Mouse (Mus musculus) telencephalon, adult 2 months (tissue): Measurements from ENCODE around the gene Oas1f.
"Not testable (repeated sequence)": the region's sequence is repeated elsewhere in the genome, so short reads cannot be mapped to it uniquely, and the experiment has no call there.

ENCODE experiments used
- DNase-seq: peaks from one replicate; pipeline ENCODE4 v3.0.0-alpha.2; 2011; ENCODE audit warnings: low read depth, low spot score

Gene Oas1f

DNA sequence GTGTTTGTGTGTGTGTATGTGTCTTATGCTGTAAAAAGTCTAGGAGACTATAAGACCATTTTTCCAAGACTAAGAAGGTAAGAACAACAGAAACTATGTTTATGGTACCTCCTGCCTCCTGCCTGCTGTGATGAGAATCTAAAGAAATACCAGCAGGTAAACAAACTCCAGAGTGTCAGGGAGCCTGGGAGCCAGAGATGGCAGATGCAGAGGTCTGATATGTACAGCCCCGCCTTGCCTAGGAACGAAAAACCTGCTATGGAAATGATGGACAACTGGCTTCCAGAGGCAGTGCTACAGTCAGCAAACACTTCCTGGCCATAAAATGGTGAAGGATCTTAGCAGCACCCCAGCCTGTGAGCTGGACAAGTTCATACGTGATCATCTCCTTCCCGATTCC is at the start of gene Oas1f:
TSS of gene Oas1f (plus strand) at position 301 of the 400 bp plus-strand sequence.
- DNase-seq, result no peak

DNA sequence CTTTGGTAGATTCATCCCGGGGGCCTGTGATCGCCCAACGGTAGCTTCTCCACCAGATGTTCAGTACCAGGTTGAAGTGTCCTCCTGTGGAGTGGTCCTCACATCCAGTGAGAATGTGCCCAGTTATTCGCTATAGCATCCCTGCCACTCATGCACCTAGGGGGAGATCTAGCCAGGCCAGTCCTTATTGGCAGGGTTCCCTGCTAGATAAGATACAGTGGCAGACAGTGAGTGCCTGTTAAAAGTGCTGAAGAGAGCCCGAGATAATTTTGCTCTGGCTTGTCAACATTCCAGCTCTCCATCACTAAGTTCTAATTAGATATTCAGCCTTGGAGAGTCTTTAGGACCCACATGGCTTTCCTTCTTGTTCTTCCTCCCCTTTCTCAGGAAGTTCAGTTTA is 49.0 kb upstream of the Oas1f start:
- DNase-seq, result not testable (repeated sequence)

DNA sequence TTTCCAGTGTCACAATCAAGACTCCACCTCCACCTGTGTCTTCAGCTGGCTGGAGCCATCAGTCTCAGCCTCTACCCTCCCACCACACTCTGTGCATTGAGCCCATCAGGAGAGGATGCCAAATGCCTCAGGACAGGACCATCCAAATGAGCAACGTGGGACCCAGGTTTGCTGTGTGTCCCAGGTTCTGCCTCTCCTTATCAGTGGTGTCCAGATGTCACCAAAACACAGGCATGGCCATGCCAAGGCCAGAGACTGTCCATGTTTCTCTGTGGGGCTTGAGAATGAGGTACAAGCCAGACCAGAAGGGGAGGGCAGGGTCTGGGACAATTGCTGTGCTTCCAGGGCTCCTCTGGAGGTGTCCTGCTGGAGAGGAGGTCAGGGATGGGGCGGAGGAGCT is 48.2 kb upstream of the Oas1f start:
- DNase-seq, result not testable (repeated sequence)

DNA sequence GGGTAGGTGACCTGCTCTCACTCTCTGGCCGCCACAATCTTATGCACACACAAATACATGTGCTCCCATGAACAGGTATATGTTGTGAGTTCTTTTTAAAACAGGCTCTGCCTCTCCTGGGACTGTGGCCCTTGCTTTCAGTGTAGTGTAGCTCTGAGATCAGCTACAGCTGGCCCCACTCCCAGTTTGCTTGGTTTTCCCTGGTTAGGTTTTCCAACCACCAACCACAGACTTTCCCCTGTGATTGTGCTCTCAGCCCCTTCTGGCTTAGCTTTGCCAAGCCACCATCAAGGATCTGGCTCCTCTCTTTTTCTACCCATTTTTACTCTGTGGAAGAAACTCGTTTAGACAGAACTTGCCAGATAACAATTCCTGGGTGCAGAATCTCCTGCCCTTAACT is 43.6 kb upstream of the Oas1f start:
- DNase-seq, result no peak

DNA sequence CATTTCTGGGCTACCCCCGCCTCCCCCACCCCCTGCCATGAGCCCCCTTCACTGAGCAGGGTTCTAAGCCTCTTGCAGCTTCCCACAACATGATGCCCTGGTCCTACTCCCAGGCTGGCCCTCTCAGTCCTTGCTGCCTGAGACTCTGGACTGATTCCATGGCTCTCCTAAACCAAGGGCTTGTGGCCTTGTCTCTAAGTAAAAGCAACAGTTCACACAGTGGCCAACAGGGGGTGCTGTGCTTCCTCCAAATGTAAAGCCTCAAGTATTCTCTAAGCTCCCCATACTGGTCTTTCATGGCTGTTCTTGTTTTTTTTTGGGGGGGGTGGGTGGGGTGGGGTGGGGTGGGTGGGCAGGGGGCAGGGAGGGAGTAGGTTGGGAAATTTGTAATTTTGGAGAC is 40.7 kb upstream of the Oas1f start:
- DNase-seq, result peak; percentile 47

DNA sequence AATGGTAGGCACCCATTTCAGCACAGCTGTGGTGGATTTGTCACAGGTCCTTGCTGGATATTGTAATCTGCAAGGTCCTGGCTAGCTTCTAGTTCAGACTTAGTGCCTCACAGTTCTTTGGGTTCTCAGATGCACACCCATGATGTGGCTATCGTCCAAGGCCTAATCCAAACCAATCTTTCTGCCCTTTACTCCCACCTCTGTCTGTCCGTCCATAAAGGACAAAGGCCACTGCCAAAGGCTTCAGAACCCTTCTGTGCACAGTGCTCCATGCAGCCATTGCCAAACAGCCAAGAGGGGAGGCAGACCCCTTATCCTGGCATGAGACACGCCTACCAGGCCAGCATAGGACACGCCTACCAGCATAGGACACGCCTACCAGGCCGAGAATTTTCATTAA is 38.0 kb upstream of the Oas1f start:
- DNase-seq, result no peak

DNA sequence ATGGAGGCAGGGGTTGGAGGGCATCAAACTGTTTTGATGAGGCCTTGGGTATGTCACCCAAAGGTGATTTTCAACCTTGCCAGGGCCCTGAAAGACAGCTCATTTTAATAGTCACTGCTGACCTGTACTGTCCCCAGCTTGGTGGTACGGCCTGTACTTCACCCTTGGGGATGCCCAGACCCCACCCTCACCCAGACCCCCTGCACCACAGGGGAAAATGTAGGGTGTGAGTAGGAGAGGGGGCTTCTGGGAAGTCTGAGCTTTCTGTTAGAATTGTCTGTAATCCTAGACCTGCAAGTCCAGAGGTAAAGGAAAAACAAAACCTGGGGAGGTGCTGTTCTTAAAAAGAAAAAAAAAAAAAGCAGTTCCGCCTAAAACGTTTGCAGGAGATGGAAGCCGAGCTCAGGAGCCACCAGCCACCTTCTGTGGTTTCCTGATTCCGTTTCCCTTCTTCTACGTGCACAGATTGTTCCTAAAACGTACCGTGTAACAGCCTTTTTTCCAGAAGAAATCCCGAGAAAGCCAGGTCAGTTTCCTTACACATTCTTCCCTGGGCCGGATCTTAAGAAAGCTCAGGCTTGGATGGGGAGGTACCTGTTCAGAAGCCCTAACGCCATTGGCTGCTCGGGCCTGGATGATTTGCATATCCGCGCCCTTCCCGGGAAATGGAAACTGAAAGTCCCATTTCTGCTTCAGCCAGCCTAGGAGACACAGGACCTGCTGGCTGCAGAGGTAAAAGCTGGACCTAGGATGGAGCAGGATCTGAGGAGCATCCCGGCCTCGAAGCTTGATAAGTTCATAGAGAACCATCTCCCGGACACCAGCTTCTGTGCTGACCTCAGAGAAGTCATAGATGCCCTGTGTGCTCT is 35.0 kb upstream of the Oas1f start, which contains the start of gene Oas1c:
TSS of gene Oas1c (minus strand) at position 564 of the 869 bp plus-strand sequence.
- peak; percentile 84 for DNase-seq

DNA sequence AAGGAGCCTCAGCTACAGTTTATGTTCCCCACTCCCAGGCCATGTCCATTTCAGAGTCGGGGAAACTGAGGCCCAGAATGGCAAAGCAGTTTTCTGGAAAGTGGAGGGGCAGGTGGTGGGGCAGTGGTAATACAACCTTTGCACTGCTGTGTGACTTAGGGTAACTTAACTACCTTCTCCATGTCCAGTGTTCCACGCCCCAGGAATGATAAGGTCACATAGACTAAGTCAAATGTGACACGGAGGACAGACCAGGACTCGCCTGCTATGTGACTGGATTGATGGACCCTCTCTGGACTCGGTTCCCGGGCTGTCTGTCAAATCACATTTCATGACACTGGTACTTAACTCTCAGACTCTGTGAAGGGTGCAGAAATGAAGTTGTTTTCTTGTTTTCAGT is 34.1 kb upstream of the Oas1f start:
- DNase-seq, result no peak

DNA sequence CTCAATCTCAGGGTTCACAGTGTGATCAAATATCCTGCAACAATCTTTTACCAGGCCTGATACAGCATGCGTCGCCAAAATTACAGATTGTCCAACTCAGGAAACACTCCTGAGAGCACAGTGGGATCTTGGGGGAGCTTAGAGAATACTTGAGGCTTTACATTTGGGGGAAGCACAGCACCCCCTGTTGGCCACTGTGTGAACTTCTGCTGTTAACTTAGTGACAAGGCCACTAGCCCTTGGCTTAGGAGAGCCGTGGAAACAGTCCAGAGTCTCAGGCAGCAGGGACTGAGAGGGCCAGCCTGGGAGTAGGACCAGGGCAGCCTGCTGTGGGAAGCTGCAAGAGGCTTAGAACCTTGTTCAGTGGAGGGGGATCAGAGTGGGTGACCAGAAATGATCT is 31.2 kb upstream of the Oas1f start:
- DNase-seq, result no peak

DNA sequence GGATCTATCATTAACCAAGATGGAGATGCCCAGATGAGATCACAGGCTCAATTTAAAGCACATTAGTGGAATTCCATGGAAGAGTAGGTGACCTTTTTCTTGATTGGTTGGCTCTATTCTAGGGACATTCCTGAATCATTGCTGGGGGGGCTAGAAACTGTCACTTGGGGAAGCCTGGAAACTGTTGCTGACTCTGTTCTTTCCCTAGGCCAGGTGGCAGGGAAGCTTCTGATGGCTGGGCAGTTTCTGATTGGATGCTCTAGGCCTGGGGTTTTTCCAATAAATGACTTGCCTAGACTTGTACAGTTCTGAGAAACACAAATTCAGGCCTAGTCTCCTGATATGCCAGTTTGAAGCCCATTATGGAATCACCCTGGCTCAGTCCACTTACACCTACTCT is 28.2 kb upstream of the Oas1f start:
- no peak for DNase-seq

DNA sequence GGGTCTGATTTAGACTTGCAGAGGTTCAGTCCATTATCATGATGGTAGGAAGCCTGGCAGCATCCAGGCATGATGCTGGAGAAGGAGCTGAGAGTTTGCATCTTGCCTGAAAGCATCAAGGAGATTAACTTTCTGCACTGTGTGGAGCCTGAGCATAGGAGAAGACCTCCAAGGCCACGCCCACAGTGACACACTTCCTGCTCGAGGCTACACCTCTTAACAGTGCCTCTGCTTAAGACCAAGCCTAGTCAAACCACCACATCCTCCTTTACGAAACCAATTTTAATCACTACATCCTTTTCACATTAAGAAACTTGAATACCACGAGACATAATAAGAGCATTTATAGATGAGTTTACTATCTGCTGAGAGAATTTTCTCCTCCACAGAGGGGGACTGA is 16.1 kb upstream of the Oas1f start:
- no peak for DNase-seq

DNA sequence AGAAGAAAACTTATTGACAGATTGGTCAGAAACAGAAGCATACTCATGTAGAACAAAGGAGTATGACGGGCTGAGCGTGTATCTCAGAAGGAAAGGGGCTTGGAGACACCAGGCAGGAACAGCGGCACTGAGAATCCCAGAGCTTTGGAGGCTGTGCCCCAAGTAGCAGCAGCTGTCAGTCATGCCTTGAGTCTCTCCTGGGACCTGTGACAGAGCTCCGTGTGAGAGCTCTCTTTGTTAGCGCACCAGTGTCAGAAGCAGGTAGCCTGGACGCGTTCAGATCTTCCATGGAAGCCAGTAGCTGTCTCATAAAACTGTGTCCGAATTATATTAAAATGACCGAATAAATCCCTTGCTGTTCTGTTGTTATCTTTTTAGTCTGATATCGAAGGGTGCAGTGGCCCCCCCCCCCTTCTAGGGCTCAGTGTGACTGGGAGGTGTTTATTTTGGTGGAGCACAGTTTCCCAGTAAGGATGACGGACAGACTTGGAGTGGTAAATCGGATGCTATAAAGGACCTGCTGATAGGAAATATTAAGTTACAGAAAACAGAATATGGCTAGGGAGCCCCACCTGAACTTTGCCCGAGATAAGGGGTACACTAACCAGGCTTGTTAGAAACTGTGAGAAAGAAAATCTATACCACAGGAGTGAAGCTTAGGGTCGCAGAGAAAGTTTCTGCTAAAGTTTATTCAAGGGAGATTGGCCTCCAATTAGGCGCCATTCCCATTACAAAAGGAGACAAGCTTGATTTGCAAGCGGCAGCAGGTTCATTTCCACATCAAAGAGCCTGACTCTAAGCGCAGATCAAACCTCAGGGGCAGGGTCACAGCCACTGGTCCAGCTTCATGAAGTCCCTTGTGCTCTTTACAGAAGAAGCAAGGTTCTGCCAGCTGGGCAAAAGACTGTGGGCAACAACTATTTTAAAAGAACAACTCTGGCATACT is 13.6 kb upstream of the Oas1f start:
- no peak for DNase-seq

DNA sequence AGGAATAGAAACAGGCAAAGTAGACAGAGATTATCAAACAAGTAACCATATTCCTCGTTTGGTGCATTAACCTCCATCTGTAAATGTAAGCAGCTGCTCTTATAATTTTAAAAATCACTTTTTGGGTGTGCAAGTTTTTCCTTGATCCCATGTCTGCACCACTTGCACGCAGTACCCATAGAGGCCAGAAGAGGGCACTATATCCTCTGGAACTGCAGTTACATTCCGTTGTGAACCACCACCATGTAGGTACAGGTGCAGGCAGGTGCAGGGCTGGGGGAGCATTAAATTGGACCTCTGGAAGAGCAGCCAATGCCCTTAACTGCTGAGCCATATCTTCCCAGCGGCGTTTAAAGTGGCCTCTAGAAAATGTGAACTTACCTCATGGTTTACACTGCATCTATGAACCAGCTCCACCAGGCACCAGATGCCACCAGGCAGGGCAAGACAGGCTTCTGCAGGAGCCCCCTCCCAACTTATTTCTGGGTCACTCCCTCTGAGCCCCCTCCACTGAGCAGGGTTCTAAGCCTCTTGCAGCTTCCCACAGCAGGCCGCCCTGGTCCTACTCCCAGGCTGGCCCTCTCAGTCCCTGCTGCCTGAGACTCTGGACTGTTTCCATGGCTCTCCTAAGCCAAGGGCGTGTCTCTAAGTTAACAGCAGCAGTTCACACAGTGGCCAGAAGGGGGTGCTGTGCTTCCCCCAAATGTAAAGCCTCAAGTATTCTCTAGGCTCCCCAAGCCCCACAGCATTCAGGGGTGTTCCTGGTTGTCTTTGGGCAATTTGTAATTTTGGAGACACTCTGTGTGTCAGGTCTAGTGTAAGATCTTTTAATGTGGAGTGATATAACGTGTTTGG is 10.2 kb upstream of the Oas1f start:
- DNase-seq, result no peak

DNA sequence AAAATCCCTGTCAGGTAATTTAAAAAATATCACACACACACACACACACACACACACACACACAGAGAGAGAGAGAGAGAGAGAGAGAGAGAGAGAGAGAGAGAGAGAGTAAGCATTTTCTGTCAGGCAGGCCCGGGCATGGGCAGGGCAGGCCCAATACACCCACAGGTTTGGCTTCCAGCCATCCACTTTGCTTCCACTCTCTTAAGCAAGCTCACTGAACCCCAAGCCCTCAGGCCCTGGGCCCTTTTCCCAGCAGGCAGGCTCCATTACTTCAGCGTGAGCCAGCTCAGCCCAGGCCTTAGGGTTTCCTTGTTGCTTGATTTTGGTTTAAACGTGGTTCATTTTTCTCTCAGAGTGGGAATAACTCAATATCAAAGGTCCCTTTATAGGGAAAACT is 2.5 kb upstream of the Oas1f start:
- DNase-seq, result no peak

DNA sequence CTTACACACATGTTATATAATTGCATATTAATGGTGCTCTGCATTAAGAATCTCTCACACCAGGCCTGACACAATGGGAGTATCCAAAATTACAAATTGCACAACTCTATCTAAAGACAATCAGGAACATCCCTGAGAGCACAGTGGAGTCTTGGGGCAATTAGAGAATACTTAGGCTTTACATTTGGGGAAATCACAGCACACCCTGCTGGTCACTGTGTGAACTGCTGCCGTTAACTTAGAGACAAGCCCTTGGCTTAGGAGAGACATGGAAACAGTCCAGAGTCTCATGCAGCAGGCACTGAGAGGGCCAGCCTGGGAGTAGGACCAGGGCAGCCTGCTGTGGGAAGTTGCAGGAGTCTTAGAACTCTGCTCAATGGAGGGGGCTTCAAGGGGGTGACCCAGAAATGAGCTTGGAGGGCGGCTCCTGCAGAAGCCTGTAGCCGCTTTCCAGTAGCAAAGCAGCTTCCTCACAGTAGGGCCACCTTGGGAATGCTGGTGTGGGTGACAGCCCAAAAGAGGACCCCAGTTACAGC is 2.5 kb downstream of the Oas1f start:
- peak; percentile 21 for DNase-seq

DNA sequence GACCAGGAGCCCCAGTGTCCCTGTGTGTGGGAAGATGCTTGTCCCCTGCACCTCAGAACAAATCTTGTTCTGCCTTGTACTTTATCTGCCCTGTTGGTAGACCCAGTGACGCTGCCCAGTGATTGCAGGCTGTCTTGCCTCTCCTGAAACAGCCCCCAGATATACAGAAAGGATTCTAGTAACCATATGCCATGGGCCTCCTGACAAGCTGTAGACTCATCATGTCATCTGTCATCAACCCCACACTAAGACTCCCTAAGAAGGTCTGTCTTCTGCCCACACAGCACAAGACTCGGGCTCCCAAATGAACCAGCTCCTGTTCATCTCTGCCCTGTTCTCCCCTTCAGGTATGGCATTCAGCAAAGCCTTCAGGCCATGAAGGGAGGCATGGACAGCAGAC is 12.1 kb downstream of the Oas1f start:
- no peak for DNase-seq

DNA sequence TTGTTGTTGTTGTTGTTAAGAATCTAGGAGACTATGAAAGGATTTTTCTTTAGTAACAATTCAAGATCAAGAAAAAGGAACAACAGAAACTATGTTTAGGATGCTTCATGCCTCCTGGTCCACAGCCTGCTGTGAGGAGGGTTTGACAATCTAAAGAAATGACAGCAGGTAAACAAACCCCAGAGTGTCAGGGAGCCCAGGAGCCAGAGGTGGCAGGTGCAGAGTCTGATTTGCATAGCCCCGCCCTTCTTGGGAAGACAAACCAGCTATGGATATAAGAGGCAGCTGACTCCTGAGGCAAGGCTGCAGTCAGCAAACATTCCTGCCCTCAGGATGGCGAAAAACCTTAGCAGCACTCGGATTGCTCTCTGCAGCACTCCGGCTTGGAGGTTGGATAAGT is 14.0 kb downstream of the Oas1f start, which contains the start of gene Oas1h:
TSS of gene Oas1h (plus strand) at position 301 of the 400 bp plus-strand sequence.
- DNase-seq, result no peak

DNA sequence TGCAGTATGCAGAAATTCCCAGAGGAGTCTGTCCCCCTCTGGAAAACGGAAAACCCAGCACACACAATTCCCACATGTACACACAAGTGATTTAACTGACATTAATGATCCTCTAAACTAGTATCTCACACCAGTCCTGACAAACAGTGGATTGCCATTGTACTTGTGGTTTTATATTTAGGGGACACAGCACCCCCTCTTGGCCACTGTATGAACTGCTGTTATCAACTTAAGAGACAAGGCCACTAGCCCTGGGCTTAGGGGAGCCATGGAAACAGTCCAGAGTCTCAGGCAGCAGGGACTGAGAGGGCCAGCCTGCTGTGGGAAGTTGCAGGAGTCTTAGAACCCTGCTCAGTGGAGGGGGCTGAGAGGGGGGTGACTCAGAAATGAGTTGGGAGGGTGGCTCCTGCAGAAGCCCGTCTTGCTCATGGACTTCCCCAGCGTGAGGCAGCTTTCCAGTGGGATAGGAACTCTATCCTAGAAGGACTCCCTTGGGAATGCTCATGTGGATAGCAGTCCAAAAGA is 18.2 kb downstream of the Oas1f start:
- peak; percentile 3 for DNase-seq

DNA sequence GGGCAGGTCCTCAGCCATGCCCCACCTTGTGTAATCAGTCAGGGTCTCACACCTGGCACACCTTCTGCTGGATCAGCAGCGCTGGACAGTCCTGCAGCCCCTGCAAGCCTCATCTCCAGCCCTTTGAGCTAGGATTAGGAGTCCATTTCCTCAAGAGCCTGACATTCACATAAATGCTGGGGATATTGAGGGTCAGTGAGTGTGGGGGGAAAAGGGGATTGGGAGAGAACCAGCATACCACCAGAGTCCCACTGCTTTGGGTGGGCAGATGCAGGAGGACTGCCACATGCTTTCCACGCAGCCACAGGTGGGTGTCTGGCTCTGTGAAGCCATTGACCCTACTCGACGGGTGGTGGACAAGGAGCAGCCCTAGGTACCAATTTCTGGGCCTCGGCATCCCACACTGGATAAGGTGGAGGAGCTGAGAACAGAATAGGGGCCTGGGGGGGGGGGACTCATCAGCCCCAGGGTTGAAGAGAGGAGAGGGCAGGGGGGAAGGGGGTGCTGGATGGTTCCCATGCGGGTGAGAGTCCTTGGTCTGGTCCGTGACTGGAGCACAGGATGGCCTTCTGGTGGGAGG is 22.4 kb downstream of the Oas1f start:
- DNase-seq, result no peak

DNA sequence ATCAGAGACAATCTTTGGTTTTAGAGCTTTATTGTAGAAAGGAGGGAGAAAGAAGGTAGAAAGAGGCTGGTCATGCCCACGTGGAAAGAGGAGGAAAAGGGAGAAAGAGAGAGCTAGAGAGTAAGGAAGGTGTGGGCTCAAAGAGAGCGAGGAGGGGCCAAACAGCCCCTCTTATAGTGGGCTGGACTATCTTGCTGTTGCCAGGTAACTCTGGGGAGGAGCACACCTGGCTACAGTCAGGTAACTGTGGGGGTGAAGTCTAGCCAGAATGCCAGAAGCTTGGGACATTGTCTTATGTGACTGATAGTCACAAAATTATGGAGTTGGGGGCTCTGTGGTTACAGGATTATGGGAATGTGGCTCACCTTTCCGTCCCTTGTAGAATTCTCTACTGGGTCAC is 22.9 kb downstream of the Oas1f start:
- no peak for DNase-seq

DNA sequence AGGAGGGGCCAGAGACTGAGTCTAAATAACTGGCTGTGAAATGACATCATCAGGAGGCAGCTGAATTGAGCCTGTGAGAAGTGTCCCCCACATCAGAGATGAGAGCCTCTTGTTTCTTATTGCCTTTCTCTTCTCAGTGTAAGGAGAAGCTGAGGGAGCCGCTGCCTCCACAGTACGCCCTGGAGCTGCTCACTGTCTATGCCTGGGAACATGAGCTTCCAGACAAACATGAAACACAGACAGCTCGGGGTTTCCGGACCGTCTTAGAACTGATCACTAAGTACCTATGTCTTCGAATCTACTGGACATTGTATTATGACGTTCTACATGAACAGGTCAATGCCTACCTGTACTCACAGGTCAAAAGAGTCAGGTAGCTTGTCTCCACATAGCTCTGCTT is 23.6 kb downstream of the Oas1f start:
- DNase-seq, result peak; percentile 3
